Mouse (Mus musculus) sigmoid colon, adult 10 weeks (tissue): ENCODE measurements around the gene Gm29554. TPM values are rescaled to one million over a fixed set of nuclear protein-coding genes. Genes with fewer than 3 reads are reported as not detected.

Experiments used
- polyA plus RNA-seq: library from polyadenylated mRNA; stranded (reverse); fragments of 350-450 nt; fragmentation: Illumina TruSeq; extraction: RNeasy Lipid Tissue Mini Kit (QIAGEN cat#74804); gene quantifications from one replicate; pipeline ENCODE4 v1.2.3, GENCODE M21; 2014; ENCODE audit warnings: low read depth, low replicate concordance

The Gm29554 gene
- polyA plus RNA-seq: not detected

DNA sequence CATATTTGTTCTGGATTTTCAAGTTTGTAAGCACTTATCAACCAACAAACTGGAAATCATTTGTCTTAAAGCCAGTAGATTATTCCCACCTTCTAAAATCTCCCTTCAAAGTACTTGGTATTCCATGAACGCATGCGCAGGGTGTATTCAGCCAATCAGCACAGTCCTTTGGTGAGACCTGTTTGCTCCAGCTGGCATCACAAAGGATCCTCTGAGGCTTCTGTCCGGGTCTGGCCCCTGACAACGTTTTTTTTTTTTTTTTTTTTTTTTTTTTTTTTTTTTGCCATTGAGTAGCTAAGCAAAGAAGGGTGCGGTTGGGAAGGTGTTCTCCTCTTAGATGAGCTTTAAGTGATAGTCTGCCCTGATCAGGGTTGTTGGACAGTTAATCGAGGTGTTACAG lies at the start of gene Gm29554:
Gene Gm29554 (plus strand): TSS at position 301 of the 400 bp plus-strand sequence.

Other genes with a start within 250 kb of the Gm29554 start
- not detected for gene Gm20812, start 108.0 kb downstream of the Gm29554 start, polyA plus RNA-seq